Mouse (Mus musculus) liver, embryonic 14.5 days (tissue): Measurements from ENCODE around the gene Gm4312.
"Not testable (repeated sequence)": the region's sequence is repeated elsewhere in the genome, so short reads cannot be mapped to it uniquely, and the experiment has no call there.

Experiments
- CTCF ChIP-seq: IDR thresholded peaks from 2 replicates; pipeline ENCODE4 v1.5.1; 2016; ENCODE audit warnings: antibody characterized with exemption, low read depth, control low read depth
- EP300 ChIP-seq: IDR thresholded peaks from 2 replicates; pipeline ENCODE4 v1.6.1; 2016; ENCODE audit warnings: antibody characterized with exemption, low read depth

- not testable (repeated sequence) for TF ChIP-seq CTCF, EP300
Measured at GRCm38 (mm10) chr10:100382460-100382859, at the start of gene Gm4312.
